In genomic region chr6:72597956-72598753, GRCm38 (mm10) we compare ENCODE assay signal across 8 mouse cellular contexts. TPM values are rescaled to one million over a fixed set of nuclear protein-coding genes. Genes with fewer than 3 reads are reported as not detected.
DNase-seq lines count a peak whose midpoint lies in the region; ATAC-seq lines count a peak whose summit lies in the region.

Gene Elmod3 (minus strand): TSS chr6:72598413.
Gene Retsat (plus strand): TSS chr6:72598475.

- H3K4me3 ChIP-seq in lung, embryonic 16.5 days (ENCODE audit: low read length) = peak within 1 kb of the TSS; percentile 73

- under 1% methylated on average over 38 of the region's 38 CpGs for WGBS in lung, embryonic 16.5 days

- peak; percentile 80 to 85 for ATAC-seq in hematopoietic stem cell, adult 5-6 weeks (replicated peaks in 1 of 2; ENCODE audit: insufficient read depth in 1 of 2, low FRiP score in 2 of 2, low TSS enrichment in 1 of 2, low read depth in 1 of 2, poor library complexity in 2 of 2, severe bottlenecking in 2 of 2)
- ATAC-seq in lung, embryonic 16.5 days (ENCODE audit: low read depth) = peak; percentile 90

- H3K9ac ChIP-seq in lung, embryonic 16.5 days (ENCODE audit: low read length) = peak within 1 kb of the TSS; percentile 77

- DNase-seq in MEL-GATA-1-ER (ENCODE audit: extremely low read depth, low read depth) = peak; percentile 98
- peak; percentile 85 for DNase-seq in cerebellum, adult 8-10 months
- peak; percentile 96 for DNase-seq in forelimb bud, embryonic 11.5 days (ENCODE audit: low read depth, low spot score)
- peak; percentile 96 for DNase-seq in layer of hippocampus, adult 9-10 months (ENCODE audit: low spot score)
- peak; percentile 86 for DNase-seq in ovary, postnatal 10 days (ENCODE audit: low spot score)
- peak; percentile 80 to 82 for DNase-seq in thymus, postnatal 10 days (ENCODE audit: low spot score in 2 of 2)

- H3K27me3 ChIP-seq in lung, embryonic 16.5 days (ENCODE audit: control insufficient read depth, insufficient read depth, low read depth, low read length) = no peaks in the 10 kb centered on the region

- peak within 1 kb of the TSS; percentile 81 for H3K4me2 ChIP-seq in lung, embryonic 16.5 days (ENCODE audit: low read depth, low read length)

- H3K27ac ChIP-seq in lung, embryonic 16.5 days (ENCODE audit: low read length) = peak within 1 kb of the TSS; percentile 93

- peaks cover 19% of the 10 kb centered on the region for H3K4me1 ChIP-seq in lung, embryonic 16.5 days (replicated peaks; ENCODE audit: control insufficient read depth, insufficient read depth, low read length)

- no peaks in the 10 kb centered on the region for H3K36me3 ChIP-seq in lung, embryonic 16.5 days (ENCODE audit: control insufficient read depth, insufficient read depth, low read length)

- no peaks in the 10 kb centered on the region for H3K9me3 ChIP-seq in lung, embryonic 16.5 days (ENCODE audit: control insufficient read depth, low read length)

RNA-seq across cellular contexts. Expression of gene Elmod3, which starts in this region (rescaled TPM):
- 7.6 and 9.8 TPM in 2 replicates for total RNA-seq in hematopoietic stem cell, adult 5-6 weeks (2017)
- polyA plus RNA-seq in lung, embryonic 16.5 days (2015; fragmentation: Nextera tagmentation; extraction: Ambion mirVana) = 17.5 and 20.0 TPM in 2 replicates

RNA-seq across cellular contexts. Expression of gene Retsat, which starts in this region (rescaled TPM):
- total RNA-seq in hematopoietic stem cell, adult 5-6 weeks (2017) = 12.4 and 17.1 TPM in 2 replicates
- polyA plus RNA-seq in lung, embryonic 16.5 days (2015; fragmentation: Nextera tagmentation; extraction: Ambion mirVana) = 18.6 and 20.1 TPM in 2 replicates

Comparison
In these comparisons a context has a peak if more than half of its experiments do, and no peak if none do; other contexts are left out.
1. Peak in every context shown above with its lines: DNase-seq, ATAC-seq, H3K4me3 ChIP-seq and H3K27ac ChIP-seq.